Mouse (Mus musculus) gastrocnemius, postnatal 14 days (tissue): ENCODE measurements at regions not wholly inside any gene's neighbourhood (a gene's known extent, or its start where the extent isn't known, plus 50 kb on each side); places are given as distances from the start of the nearest gene placed in this dataset.
"Not testable (repeated sequence)": the region's sequence is repeated elsewhere in the genome, so short reads cannot be mapped to it uniquely, and the experiment has no call there.

Experiments used
- DNase-seq: peaks from one replicate; pipeline ENCODE4 v3.0.0; 2021; ENCODE audit warnings: mixed read lengths
- intact Hi-C: fragments of 180-260 bp; cut with DNase I; formaldehyde crosslinking; loops from one replicate; pipeline ENCODE4 v1.15.1; 2025; ENCODE audit warnings: low total_unique reads

DNA sequence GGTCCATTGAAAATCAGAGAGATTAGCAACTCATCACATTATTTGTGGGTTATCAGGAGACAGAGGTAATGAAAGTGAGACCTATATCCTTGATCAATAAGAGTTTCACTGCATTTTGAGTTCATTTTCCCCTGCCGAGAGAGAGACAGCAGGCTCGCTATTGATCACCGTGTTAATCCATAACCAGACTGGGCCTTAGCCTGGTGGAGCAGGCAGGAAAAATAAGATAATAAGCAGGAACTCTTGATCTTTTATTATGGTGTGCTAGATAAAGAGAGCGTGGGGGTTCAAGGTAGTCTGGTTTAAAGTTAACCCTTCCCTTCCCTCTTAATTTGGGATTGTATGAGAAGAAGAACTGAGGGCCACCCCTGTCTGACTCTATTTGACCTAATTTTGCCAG is 113.3 kb downstream of the Nr2f2 start:
- intact Hi-C loops: no loop called here
- DNase-seq: no peak

DNA sequence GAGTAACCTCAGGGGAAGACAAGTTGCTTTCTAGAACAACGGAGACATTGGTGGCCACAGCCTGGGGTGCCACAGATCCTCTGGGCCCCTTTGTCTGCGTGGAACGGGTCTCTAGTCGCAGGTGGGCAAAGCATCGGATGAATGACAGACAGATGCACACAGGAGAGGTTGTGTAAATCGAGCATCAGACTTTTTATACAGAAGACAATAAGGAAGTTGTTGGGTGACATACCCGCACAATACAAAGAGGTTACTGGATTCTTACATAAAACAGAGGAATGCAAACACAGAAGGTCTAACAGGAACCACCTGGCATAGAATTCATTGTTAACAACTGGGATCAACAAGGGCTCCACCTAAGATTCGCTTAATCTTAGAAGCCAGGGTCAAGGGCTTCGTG is 127.5 kb downstream of the Nr2f2 start:
- DNase-seq, intact Hi-C loops: not testable (repeated sequence)

DNA sequence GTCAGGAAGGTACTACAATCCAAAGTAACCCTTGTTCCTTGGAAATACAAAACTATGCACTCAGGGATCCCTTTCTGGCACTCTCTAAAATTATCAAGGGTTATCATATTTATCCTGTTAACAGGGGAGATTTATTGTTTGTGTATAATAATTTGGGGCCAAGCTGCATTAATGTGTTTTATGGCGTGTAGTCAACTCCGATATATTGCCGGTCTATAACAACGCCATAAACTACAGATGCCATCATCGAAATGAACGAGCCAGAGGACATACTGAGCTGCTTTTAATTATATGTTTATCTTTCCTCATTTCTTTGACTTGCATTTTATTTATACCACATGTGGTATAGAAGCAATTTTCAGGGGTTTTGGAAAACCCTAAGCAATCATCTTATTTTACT is 147.2 kb downstream of the Nr2f2 start:
- no peak for DNase-seq
- intact Hi-C loops: no loop called here

DNA sequence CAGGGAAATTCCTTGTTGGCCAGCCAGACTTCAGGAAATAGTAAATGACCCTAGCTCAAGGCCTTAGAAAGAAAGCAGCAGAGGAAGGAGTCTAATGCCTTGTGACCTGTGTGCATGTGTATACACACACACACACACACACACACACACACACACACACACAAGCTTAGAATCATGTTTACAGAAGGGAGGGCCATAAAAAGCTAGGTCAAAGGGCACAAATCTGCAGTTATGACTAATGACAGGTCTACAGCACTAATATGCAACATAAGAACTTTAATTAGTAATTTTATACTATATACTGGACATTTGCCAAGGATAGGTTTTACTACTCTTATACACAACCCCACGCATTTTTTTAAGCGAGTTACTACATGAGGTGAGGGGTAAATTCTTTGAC is 149.4 kb downstream of the Nr2f2 start:
- DNase-seq: no peak
- intact Hi-C loops: no loop called here

DNA sequence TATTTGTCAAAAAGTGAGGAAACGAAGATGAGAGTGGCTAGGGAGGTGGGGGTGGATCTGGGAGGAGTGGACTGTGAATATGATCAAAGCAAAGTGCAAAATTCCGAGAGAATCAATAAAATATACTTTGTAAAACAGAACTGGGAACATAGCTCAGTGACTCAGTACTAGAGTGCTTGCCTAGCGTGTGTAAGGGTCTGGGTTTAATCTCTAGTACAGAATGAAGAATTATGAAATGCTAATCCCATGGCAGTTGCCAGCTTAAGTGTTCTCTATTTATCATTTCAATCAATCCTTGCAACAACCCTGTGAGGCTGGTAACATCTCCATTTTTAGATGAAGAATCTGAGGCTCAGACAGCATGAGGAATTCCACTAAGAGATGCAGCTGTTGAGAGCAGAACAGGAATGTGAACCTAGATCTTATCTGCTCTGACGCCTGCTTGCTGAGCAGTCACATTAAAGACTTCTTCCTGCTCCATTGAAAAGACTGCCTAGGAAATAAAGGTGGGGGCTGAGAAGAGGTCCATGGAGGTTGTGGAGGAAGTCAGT is 152.5 kb downstream of the Nr2f2 start:
- intact Hi-C loops: no loop called here
- DNase-seq: no peak

DNA sequence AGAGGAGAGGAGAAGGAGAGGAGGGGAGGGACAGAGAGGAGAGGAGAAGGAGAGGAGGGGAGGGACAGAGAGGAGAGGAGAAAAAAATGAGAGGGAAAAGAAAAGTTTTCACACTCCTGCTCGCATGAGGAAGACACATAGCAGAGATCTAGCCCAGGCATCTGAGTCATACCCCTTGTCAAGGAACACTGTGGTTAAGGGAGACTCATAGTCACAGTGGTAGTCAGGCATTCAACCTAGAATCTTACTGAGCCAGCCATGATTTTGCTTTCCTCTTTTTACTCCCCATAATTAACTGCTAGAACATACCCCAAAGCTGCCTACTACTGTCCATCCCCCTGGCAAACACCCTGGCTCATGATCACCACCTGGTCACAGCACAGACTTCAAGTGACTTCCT is 160.6 kb downstream of the Nr2f2 start:
- intact Hi-C loops: no loop called here
- no peak for DNase-seq

DNA sequence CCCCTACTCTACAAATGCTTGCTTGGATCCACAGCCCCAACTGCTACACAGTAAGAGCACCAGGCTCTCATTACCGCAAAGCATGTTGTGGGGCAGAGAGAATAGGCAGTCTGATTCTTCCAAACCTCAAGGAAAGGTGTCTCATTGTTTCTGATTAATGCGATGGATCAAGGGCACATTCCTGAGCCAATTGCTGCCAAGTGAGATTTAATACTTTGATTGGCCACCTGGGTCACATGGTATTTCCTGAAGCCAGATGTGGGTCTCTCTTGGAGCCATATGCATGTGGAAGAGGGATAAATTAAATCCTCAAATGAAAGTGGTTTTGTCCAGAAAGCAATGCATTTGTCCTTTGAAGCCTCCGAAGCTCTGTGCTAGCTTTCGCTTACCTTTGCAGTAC is 166.3 kb downstream of the Nr2f2 start:
- no peak for DNase-seq
- intact Hi-C loops: no loop called here

DNA sequence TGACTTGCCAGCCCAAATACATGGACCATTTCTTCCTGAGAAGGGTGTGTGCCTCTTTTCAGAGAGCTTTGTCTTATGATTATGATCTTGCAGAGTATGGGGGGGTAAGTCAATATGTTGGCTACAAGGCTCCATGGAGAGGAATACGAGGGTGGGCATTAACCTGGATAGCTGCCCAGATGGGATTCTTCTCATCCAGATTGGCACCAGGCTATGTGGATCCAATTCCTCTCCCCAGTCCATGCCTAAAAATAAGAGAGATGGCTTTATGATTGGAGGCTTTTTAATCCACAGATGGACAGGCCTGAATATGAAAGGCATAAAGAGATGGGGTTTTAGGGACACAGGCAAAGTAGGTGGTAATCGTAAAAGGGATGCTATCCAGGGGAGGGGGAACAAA is 187.6 kb downstream of the Nr2f2 start:
- intact Hi-C loops: no loop called here
- no peak for DNase-seq

DNA sequence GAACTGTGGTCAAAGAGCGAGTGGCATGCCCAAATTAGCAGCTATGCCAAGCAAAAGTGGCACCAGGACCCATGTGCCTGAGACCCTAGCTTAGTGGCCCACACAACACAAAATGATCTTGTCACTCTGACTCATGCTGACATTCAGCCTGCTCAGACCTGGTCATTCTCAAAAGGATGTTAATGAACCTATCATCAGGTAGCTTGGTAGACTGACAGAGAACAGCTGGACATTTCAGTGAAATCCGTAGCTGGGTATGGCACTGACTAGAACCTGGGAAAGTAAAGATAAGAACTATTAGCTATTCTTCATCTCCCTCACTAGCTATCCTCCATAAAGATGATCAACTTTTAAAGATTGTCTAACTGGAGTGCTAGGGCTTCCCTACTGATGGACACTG is 188.5 kb downstream of the Nr2f2 start:
- no peak for DNase-seq
- intact Hi-C loops: no loop called here

DNA sequence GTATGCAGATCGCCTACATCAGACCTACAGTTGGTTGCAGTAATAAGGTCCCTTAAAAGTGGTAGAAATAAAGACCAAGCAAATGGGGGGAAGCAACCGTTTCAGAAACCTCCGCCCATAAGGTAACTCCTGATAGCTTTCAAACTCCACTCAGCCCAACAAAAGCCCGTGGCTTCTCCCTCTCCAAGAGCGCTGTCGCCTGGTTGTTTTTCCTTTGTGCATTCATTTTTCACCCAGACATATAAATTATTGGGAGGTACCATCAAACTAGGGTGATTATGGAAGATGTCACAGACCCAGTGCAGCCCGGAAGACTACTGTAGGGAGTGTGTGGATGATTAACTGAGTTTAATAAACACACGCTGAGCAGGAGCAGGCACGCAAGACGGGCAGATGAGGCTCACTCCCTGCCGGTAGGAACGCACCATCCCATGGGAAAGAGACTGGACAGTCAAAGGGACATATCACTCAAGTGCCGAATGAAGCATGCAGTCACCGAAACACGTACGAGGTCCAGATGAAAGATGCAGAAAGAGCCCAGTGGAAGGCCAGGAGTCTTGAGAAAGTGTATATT is 189.8 kb downstream of the Nr2f2 start:
- intact Hi-C loops: no loop called here
- no peak for DNase-seq

DNA sequence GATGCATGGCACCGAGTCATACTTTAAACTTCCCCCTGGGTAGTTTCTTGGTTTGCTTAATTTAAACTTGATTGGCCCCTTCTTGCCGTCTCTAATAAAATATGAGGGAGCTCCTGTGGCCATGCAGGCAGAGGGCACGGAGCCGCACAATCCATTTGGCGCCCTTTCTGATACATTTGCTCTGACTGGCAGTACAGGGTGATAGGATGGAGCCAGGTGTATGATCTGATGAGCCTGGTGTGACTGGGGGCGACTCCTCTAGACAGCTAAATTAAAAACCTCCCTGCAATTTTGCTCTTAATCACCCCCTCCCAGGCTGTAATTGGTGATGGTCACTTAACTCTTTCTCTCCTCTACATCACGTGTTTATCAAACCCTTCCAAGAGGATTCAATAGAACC is 190.4 kb downstream of the Nr2f2 start:
- intact Hi-C loops: no loop called here
- DNase-seq: no peak

DNA sequence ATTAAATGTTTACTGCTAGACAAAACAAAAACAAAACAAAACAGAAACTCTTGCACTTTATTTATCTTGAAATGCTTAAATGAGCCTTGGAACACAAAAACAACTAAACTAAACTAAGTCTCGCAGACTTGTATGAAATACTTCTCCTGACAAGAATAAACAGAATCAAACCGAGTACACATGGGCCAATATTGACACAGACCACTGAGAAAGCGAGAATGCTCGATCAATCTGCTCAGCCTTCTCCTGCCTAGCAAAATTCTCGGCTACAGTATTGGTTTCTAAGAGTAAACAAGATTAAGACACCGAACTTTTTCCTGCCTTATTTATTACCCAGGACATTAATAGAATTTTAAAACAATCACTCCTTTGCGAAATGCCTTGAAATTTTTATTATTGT is 194.1 kb downstream of the Nr2f2 start:
- intact Hi-C loops: no loop called here

DNA sequence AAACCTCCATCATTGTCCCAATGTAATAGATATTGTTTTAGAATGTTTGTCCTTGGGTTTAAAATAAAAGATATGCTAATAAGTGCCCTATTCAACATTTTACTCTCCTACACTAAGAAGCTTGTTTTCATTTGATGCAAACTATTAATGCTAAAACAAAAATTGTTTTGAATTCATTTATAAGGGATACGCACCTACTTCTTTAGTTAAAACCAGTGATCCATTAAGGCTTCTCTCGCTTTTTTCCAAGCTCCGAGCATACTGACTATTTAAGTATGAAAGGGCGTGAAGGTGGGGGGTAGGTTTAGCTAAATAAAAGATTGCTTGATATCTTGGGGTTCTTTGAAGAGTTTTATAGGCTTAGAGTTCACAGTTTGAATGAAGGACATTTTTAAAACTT is 195.1 kb downstream of the Nr2f2 start:
- no peak for DNase-seq
- intact Hi-C loops: no loop called here

More for the DNA sequence above, 194.1 kb downstream of the Nr2f2 start:
- no peak for DNase-seq

DNA sequence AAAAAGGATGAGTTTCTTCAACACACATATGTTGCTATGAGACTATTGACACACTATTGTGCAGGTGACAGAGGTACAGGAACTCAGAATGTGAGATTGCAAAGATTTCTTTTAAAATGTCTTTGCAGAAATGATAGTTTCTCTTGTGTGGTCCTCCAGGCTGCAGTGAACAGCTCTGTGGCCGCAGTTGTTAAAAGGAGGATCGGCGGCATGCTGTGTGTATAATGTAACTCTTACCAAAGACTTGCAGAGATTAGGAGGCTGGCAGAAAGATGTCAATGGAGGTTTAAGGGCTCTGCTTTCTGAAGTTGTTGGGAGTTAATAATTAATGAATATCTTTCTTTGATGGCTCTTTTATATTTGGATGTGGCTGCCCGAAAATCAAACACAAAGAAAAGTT is 198.5 kb downstream of the Nr2f2 start:
- intact Hi-C loops: no loop called here
- DNase-seq: no peak

DNA sequence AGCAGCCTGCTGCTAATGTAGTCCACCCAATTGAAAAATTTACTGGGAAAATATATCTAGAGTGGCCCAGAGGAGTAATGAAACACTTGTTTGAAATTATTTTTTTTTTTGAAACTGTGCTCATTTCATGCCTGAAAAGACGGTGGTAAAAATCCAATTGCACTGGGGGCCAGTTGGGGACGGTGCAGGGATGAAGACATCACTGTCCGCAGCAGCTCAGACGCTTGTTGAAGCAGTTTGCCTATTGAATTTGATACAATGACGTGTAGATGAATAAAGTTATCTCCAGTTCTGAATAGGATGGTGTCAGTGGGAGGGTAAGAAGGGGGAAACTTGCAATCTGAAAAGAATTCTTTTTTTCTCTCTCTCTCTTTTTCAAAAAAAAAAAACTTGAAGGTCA is 200.5 kb downstream of the Nr2f2 start:
- no peak for DNase-seq
- intact Hi-C loops: no loop called here

DNA sequence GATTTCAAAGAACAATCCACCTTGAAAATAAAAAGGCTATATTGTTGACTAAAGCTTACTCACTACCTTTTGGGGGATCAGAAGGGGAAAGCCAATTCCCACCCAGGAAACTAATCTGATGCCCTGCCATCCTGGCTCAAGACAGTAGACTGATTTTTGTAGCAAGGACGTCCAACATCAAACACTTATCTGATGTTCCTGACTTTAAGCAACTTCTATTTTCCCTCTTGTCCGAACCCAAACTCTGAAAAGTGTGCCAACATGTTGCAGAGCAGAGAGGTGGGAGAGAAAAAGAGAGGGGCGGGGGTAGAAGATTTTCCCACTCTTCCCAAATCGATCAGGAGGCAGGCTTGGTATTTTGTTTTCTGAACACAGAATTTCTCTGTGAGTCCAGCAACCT is 201.0 kb downstream of the Nr2f2 start:
- intact Hi-C loops: no loop called here

DNA sequence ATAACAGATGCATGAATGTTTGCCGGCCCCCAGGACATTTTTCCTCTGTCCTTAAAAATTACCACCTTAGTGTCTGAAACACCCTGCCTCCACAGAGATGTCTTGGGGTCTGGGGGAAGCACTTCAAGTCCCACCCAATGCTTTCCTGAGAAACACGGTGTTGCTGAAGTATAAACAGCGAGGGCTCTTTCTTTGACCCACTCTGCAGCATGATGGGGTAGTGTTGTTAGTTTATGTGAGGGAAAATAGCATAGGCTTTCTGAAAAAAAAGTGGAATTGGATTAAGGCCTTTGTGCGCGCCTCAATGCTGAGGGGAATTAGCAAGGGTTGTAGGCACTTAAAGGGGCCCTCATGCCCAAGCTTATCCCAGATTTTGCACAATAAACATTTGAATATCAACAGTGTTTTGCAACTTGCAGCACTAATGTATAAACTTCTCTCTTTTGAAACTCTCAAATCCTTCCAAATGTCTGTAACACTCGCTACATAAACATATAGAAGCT is 201.8 kb downstream of the Nr2f2 start:
- intact Hi-C loops: no loop called here
- no peak for DNase-seq

More for the DNA sequence above, 201.0 kb downstream of the Nr2f2 start:
- no peak for DNase-seq

DNA sequence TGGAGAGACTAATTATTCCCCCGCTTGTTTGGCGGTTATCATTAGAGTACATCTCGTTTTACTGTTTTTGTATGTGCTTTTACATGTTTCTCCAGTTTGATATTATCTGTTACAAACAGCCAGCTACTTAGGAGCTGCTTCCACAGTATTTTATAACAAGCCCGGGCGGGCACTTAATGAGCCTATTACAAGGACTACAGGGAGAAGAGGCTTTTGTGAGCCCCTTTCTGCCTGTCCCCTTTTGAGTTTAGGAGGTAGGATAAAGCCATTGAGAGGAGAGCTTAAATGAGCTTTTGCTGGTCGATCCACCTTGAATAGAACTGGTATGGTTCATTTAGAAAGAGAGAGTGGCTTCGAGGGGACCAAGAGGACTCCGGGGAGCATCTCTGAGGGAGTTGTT is 208.0 kb downstream of the Nr2f2 start:
- no peak for DNase-seq
- intact Hi-C loops: no loop called here

DNA sequence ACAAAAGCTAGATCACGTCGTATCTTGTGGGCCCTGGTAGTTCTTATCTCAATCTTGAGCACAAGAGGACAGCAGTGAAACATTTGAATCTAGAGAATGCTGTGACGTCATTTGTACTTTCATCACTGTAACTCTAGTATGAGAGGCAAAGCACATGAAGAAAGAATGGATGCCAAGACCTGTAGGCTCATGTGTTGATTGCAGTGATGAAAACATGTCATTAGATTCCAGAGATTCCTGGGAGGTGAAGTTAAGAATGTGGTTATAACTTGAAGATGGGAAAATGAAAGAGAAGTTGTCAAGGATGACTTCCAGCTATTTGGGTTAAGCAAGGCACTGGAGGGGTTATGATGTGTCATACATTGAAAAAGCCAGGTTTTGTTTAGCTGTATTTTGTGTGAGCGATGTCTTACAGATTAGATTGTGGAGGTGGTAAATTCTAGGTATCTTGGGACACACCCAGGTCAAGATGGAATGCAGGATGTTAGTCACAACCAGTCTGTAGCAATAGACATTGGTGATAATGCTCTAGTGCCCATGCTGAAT is 221.7 kb downstream of the Nr2f2 start:
- intact Hi-C loops: no loop called here
- no peak for DNase-seq

DNA sequence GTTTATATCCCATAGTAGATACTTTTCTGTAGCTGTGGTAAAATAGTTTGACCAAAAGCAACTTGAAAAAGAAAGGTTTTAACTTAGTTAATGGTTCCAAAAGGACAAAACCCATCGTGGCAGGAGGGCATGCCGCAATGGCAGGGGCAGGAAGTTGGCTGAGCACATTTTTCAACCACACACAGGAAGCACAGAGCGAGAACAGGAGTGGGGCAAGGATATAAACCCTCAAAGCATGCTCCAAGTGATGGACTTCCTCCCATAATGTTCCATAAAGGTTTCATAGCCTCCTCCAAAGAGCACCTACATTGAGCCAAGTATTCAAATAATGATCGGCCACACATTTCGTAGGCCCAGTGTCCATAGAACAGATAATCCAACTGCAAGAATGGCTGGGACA is 229.7 kb downstream of the Nr2f2 start:
- intact Hi-C loops: no loop called here
- DNase-seq: no peak

DNA sequence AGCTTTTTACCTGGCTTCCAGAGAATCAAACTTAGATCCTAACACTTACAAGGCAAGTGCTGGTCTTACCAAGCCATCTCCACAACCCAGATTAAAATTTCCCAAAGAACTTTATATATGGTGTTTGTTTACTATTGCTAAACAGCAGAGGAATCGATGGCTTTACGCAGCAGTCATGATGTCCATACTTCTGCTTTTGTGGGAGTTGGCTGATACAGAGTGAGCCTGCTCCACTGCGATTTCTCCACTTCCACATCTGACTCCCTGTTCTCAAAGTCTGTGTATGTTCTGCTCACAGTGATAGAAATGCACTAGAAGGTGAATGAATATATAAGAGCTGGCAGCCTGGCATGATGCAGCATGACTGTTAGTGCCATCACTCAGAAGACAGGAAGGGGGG is 231.1 kb downstream of the Nr2f2 start:
- DNase-seq: no peak

DNA sequence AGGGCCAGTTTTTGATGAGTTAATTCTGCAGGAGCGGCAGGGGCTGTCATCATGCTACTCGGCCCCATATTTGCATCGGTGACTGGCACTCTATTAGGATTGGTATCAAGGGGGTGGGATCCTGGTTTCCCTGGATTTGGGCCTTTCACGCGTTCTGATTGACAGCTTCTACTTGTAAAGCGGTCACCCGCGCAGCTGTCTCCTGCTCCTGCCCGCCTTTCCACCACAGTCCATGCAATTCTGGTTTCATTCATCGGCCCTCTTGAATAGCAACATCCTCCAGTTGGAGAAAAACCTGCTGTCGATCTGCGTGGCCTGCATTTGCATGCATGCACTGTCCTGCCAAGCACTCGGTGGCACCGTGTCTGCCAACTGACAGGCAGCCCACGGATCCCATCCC is 236.6 kb downstream of the Nr2f2 start:
- intact Hi-C loops: no loop called here
- no peak for DNase-seq

More for the DNA sequence above, 231.1 kb downstream of the Nr2f2 start:
- intact Hi-C loops: no loop called here
